Mouse (Mus musculus) layer of hippocampus, postnatal 36 days (tissue): ENCODE results near the gene Zfp467. TPM values are rescaled to one million over a fixed set of nuclear protein-coding genes. Genes with fewer than 3 reads are reported as not detected.

Experiments
- DNase-seq, 2 experiments: peaks; one replicate each; pipeline ENCODE4 v3.0.0; 2022
- total RNA-seq, 2 experiments: library from RNA; stranded (reverse); gene quantifications; 2 replicates each; pipeline ENCODE4 v1.2.3; 2021

Gene Zfp467
- total RNA-seq, result 10 to 100 TPM; 21.4 to 22.8 TPM

DNA sequence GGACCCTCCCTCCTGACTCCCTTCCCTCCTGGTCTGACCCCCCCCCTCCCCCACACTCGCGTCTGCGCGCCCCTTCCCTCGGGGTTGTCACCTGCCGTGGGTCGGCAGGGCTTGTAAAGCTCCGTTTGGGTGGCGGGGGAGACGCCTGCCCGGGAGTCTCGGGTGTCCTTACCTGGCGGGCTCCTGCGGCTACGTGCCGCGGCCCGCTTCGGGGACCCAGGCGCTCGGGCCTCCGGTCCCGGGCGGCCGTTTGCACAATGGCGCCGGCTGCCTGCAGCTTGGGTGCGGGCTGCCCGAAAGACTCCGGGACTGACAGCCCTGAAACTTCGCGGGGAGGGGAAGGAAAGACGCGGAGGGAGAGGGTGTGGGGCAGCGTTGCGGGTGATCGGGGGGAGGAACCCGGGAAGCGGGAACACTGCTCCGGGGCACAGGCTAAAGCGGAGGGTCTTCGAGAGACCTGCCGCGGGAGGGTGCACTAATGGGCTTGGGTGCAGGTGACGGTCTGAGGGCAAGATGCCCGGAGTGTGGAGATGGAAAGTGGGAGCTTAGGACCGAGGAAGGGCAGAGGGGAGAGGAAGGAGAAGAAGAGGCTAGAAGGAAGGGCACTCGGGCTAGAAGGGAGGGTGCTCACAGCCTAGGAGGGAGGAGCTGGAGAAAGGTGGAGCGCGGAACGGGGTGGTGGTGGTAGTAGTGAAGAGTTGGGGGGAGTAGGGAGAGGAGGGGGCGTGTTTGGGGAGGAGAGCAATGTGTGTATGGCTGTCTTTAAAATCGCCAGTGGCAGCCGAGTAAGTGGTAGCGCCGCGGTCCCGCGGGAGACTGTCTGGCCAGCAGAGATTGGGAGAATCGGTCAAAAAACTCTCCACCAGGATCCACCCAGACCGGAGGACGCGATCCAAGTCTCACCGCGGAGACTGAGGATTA lies at the start of gene Zfp467:
Gene Zfp467 (minus strand): TSS at position 645 of the 921 bp plus-strand sequence.
- peak; percentile 48 to 54 for DNase-seq

DNA sequence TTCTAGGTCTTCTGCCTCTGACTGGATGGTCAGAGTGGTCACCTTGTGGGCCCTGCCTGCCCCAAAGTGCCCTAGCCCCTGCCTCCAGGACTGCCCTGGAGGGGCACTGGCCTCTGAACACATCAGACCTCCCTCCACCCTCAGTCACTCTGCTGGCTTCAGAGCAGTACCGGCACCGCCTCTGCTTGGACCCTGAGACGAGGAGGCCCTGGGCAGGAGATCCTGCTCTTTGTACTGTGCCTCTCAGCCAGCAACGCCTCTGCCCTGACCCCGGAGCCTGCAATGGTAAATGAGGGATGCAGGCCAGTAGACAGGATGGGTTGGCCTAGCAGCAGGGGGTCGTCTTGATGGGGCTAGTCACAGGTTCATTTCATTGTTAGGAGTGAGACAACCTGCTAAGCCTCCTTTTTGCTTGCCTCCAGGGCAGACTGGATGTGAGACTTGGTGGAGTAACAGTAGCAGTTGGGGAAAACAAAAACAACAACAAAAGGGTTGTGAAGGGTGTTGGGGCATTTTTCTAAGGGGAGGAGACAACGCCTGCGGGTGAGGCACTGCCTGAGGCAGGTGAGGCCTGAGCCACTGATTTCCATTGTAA lies 47.6 kb upstream of the Zfp467 start:
- no peak for DNase-seq

GRCm38 (mm10) chr6:48491361-48491760 lies 45.7 kb upstream of the Zfp467 start:
- DNase-seq, result no peak

DNA sequence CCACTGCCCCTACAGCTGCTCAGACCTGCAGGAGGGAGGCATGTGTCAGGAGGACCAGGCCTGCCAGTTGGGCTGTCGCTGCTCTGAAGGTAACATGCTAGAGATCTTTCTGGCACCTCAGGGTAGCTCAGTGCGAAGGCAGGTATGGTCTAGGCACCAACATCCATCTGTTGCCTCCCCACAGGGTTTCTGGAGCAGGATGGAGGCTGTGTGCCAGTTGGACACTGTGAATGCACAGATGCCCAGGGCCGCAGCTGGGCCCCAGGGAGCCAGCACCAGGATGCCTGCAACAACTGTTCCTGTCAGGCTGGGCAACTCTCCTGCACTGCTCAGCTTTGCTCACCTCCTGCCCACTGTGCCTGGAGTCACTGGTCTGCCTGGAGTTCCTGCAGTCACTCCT lies 44.1 kb upstream of the Zfp467 start:
- no peak for DNase-seq

DNA sequence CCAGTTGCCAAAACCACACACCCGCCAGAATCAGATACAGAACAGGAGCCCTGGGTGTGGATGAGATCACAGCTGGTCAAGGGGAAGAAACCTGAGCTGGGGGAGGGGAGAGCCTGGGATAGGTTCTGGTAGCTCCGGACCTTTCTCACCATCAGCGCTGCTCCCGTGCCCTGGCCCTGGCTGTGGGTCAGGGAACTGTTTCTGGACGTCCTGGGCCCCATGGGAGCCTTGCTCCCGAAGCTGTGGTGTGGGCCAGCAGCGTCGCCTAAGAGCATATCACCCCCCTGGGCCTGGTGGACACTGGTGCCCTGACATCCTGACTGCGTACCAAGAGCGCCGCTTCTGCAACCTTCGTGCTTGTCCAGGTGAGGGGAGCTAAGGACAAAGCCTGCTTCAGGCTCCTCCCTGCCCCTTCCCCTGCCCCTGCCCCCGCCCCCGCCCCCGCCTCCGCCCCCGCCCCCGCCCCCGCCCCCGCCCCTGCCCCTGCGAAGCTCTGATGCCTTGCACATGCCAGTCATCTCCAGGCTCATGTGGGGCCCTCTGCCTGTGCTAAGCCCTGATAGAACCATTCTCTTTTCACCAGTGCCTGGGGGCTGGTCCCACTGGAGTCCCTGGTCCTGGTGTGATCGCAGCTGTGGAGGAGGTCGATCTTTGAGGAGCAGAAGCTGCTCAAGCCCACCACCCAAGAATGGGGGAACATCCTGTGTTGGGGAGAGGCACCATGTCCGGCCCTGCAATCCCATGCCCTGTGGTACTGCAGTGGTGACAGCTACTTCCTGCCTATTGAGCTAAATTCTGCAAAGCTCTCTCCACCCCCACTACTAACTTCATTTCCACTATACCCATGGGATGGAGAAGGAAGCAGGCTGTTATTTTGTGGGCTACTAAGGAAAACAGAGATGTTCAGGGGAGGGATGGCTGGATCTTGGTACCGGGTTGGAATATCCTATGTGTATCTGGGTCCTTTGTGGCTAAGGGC lies 42.4 kb upstream of the Zfp467 start:
- no peak for DNase-seq

DNA sequence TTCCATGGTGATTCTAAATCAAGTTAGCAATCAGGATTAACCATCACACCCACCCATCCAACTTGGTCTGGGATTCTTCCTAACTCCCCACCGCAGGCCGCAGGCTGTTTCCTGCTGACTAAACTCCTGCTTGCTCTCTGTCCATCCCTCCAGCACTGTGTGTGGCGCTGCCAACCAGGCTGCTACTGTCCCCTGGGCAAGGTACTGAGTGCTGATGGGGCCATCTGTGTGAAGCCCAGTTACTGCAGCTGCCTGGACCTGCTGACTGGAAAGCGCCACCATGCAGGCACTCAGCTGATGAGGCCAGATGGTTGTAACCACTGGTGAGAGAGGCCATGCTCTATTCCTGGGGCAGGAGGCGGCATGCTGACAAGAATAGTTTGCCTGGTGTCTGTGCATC lies 36.9 kb upstream of the Zfp467 start:
- DNase-seq, result no peak

- DNase-seq, result no peak
Observed at GRCm38 (mm10) chr6:48478446-48478845, 32.8 kb upstream of the Zfp467 start.

DNA sequence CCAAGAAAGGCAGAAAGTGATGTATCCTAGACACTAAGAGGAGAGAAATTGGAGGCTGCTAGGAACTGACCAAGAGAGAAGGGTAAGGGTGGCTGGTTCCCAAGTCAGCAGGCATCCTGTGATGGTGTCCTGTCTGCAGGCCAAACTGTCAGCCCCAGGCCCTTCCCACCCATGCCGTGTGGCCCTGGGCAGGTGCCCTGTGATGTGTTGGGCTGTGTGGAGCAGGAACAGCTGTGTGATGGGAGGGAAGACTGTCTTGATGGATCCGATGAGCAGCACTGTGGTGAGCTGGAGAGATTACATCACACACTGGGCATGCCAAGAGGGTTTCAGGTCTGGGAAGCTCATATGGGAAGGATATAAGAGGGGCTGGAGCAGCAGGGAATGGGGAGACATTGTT lies 25.1 kb upstream of the Zfp467 start:
- no peak for DNase-seq

GRCm38 (mm10) chr6:48467490-48467889 lies 21.9 kb upstream of the Zfp467 start:
- no peak for DNase-seq

GRCm38 (mm10) chr6:48466715-48467114 lies 21.1 kb upstream of the Zfp467 start:
- no peak for DNase-seq

- DNase-seq, result no peak
Observed at GRCm38 (mm10) chr6:48464966-48465679, 19.5 kb upstream of the Zfp467 start.

DNA sequence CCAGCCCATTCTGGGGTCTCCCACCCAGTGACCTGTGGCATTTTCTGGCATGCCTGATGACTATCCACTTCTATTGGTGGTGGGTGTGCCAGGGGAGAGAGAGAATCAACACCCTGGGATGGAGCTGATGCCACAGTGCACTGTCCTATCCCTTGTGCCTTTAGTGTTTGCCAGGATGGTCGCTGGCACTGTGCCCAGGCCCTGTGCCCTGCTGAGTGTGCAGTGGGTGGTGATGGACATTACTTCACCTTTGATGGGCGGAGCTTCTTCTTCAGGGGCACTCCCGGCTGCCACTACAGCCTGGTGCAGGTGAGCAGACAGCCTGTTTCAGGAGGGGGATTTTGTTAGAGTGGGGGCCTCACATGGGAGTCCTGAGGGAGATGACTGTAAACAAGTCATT lies 7.1 kb upstream of the Zfp467 start:
- no peak for DNase-seq

GRCm38 (mm10) chr6:48452151-48452550 lies 6.5 kb upstream of the Zfp467 start:
- DNase-seq, result no peak

- no peak for DNase-seq
Observed at GRCm38 (mm10) chr6:48448527-48448926, 2.9 kb upstream of the Zfp467 start.

DNA sequence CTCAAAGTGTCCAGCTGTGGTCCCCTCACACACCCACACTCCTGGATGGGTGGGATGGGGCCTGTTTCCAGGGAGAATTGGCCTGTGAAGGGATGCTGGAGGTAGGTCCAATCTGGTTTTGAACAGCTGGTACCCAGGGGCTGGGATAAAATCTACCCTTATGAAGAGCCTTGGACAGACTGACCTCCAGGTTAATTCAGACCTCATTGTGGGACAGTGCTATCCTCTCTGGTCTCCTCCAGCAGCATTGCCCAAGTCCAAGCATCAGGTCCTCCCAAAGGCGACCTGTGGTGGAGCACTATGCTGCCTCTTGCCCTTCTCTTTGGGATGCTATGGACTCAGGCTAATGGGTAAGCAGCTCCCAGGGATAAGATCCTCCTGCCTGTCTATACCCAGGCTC lies 2.3 kb upstream of the Zfp467 start, which contains the start of gene Sspo:
Gene Sspo (plus strand): TSS at position 301 of the 400 bp plus-strand sequence.
- no peak for DNase-seq

DNA sequence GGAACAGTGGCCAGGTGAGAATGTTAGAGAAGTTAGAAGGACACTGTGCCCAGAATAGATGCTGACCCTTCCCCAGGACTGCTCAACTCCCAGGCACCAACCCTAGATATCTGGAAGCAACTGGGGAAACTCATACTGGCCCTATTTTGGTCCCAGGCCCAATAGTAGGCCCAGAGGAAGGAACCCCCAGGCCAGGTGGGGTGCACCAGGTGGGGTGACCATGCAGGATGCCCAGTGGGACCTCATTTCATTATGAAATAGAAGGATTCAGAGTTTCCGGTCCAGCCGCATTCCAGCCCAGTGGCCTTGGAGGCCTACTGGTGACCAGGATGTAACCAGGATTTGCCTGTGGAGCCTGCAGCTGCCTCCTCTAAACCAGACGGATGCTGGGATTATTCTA lies 1.3 kb upstream of the Zfp467 start:
- no peak for DNase-seq

DNA sequence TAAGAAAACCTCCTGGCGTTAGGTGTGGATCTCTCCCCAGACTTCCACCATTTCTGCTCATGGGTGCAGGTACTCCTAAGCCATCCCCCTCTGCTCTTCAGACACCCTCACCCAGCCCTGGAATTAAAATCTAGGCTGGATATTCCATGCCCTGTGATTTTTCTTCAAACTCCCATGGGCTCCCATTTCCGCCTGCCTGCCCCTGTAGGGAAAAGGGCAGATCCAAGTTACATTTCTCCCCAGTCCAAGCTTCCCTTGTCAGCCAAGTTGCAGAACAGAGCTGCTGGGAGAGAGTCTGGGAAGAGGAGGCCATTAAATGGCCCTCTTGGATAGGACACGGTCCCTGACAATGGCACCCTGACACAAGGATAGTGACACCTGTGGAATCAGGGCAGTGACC lies 631 bp upstream of the Zfp467 start:
- no peak for DNase-seq

DNA sequence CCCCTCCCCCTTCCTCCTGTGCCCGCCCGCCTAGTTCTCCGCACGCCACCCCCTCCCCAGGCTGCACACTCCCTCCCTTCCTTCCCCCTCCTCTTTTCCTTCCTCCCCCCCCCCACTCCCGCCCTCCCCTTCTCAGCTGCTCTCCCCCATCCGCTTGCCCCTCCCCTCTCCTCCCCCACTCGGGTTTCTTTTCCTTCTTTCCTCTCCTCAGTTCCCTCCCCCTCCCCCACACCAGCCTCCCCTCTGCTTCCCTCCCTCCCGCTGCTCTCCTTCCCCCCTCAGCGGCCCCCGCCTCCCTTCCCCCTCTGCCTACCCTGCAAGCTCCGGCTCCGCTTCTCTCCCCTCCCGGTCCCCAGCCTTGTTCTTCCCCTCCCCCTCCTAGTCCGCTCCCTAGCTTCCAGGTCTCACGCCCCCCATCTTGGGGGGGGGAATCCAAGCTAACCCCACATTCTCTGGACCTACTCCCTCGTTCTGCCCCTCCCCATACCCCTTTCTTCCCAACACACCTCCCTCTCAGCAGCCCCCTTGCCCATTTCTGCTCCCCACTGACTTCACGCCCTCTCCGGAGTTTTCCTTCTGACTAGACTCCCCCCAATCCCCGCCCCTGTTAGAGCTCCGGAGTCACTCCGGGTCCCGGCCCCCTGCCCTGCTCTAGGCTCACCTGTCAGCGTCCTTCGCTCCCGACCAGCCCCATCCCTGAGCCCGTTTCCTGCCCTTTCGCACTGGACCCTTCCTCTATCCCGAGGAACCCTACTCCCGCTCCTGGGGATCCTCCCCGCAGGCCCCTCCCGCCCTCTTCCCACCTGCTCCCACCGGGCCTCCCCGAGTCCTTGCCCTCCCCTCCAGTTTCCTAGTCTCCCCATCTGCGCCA lies 1.1 kb downstream of the Zfp467 start:
- peak; percentile 32 to 44 for DNase-seq

DNA sequence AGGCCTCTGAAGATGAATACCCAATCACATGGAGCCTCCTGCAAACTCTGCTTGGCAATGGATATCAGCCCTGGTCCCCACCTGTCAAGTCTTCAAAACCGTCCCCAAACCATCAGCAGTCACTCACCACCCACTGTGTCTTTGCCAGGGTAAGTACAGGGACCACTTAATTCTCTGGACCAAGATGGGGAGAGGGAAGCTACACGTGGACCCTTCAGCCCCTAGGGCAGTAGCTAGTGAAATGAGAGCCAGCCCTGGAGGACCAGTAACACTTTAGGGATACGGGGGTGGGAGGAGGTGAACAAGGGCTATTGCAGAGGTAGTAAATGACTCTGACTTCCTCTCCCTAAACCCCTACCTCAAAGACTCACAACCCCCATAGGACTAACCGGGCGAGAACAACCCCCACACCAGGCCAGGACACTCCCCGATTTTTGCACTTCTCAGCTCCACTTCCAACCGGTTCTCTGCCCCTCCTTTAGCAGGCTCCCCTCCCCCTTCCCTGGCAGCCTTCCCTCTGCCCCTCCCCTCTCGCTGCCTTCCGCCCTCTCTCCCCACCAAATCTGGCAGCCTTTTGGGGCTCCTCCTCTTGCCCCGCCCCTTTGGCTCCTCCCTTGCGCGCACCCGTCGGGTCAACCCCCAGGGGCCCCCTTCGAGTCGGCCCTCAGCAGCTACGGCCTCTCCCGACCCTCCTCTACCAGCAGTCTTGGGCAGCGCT lies 1.9 kb downstream of the Zfp467 start:
- peak; percentile 85 to 88 for DNase-seq

- no peak for DNase-seq
Observed at GRCm38 (mm10) chr6:48440306-48441014, 5.2 kb downstream of the Zfp467 start.
